Mouse (Mus musculus) bone marrow macrophage, adult 2 months (primary cell): ENCODE data around the gene Lonp1. TPM values are rescaled to one million over a fixed set of nuclear protein-coding genes. Genes with fewer than 3 reads are reported as not detected.

Experiments used
- H3K27ac ChIP-seq: 2 replicates; pipeline ENCODE4 v1.5.1; 2012; ENCODE audit warnings: low read depth, low read length; ENCODE audit not compliant: insufficient read depth
- H3K4me1 ChIP-seq: 2 replicates; pipeline ENCODE4 v1.6.1; 2012; ENCODE audit warnings: low read length; ENCODE audit not compliant: control insufficient read depth, insufficient read depth
- H3K4me3 ChIP-seq: 2 replicates; pipeline ENCODE4 v1.5.1; 2012; ENCODE audit warnings: mild to moderate bottlenecking, low read length, moderate library complexity; ENCODE audit not compliant: insufficient read depth
- CTCF ChIP-seq: IDR thresholded peaks from 2 replicates; pipeline ENCODE4 v1.5.1; 2012; ENCODE audit warnings: low read depth, mild to moderate bottlenecking, low read length, moderate library complexity
- POLR2A ChIP-seq: IDR thresholded peaks from 2 replicates; pipeline ENCODE4 v1.6.1; 2012; ENCODE audit warnings: mild to moderate bottlenecking, low read depth, low read length, borderline replicate concordance
- polyA plus RNA-seq: library from polyadenylated mRNA; stranded (reverse); fragments of >200 nt; gene quantifications from 2 replicates; pipeline ENCODE4 v1.2.4, GENCODE M21; 2012; ENCODE audit not compliant: missing spikeins, insufficient read depth, insufficient read length

The Lonp1 gene
- 29.6 and 29.9 TPM in 2 replicates for polyA plus RNA-seq

GRCm38 (mm10) chr17:56626754-56627470 is at the start of gene Lonp1:
Gene Lonp1, minus strand, starts transcription at chr17:56626887.
- H3K27ac ChIP-seq = peak within 1 kb of the TSS; percentile 35
- TF ChIP-seq POLR2A = no peak
- TF ChIP-seq CTCF = no peak
- peaks cover 14% of the 10 kb centered on the region for H3K4me1 ChIP-seq
- peak within 1 kb of the TSS; percentile 97 for H3K4me3 ChIP-seq

GRCm38 (mm10) chr17:56673647-56674416 is 47.1 kb upstream of the Lonp1 start:
- Histone ChIP-seq H3K4me3 (peak overlapping the region; percentile 95), H3K27ac (peak overlapping the region; percentile 51), H3K4me1 (peaks cover 7% of the 10 kb centered on the region)
- TF ChIP-seq CTCF (no peak), POLR2A (no peak)

- H3K4me3 ChIP-seq = peak within 1 kb of the TSS; percentile 95
- H3K4me1 ChIP-seq = peaks cover 7% of the 10 kb centered on the region
- peak within 1 kb of the TSS; percentile 67 for H3K27ac ChIP-seq
- no peak for TF ChIP-seq CTCF
These were observed 46.4 kb upstream of the Lonp1 start, which contains the start of gene Ranbp3 for GRCm38 (mm10) chr17:56672941-56673646. Gene Ranbp3, plus strand, starts transcription at chr17:56673294.

- Histone ChIP-seq H3K4me3 (no peak overlapping the region), H3K4me1 (peaks cover 10% of the 10 kb centered on the region), H3K27ac (no peak overlapping the region)
- TF ChIP-seq POLR2A = no peak
- no peak for TF ChIP-seq CTCF
These were observed 43.1 kb upstream of the Lonp1 start for GRCm38 (mm10) chr17:56669766-56670165.

- Histone ChIP-seq H3K27ac (no peak overlapping the region), H3K4me3 (peak overlapping the region; percentile 60), H3K4me1 (peaks cover 7% of the 10 kb centered on the region)
- TF ChIP-seq POLR2A = no peak
- TF ChIP-seq CTCF = peak; percentile 97
These were observed 41.9 kb upstream of the Lonp1 start for GRCm38 (mm10) chr17:56668384-56669144.

GRCm38 (mm10) chr17:56667591-56667990 is 40.9 kb upstream of the Lonp1 start:
- no peak for TF ChIP-seq CTCF
- TF ChIP-seq POLR2A = no peak
- Histone ChIP-seq H3K4me1 (peaks cover 7% of the 10 kb centered on the region), H3K4me3 (no peak overlapping the region), H3K27ac (no peak overlapping the region)

GRCm38 (mm10) chr17:56666384-56666783 is 39.7 kb upstream of the Lonp1 start:
- H3K4me1 ChIP-seq = peaks cover 7% of the 10 kb centered on the region
- H3K27ac ChIP-seq = no peak overlapping the region
- TF ChIP-seq POLR2A = no peak
- no peak for TF ChIP-seq CTCF
- H3K4me3 ChIP-seq = no peak overlapping the region

- Histone ChIP-seq H3K4me3 (no peak overlapping the region), H3K4me1 (peaks cover 7% of the 10 kb centered on the region), H3K27ac (no peak overlapping the region)
- TF ChIP-seq CTCF (no peak), POLR2A (no peak)
These were observed 37.6 kb upstream of the Lonp1 start for GRCm38 (mm10) chr17:56664333-56664732.

- Histone ChIP-seq H3K4me3 (no peak overlapping the region), H3K27ac (no peak overlapping the region), H3K4me1 (peaks cover 7% of the 10 kb centered on the region)
- no peak for TF ChIP-seq POLR2A
- no peak for TF ChIP-seq CTCF
These were observed 37.0 kb upstream of the Lonp1 start for GRCm38 (mm10) chr17:56663659-56664058.
